Mouse (Mus musculus): ENCODE measurements around the gene Krt8. TPM values are rescaled to one million over a fixed set of nuclear protein-coding genes. Genes with fewer than 3 reads are reported as not detected.
A peak's percentile ranks its signal among the peaks of the same experiment; 100 is the strongest.

The Krt8 gene
- polyA plus RNA-seq, 1 experiment from 2014 or later = 21.9 TPM

- Histone ChIP-seq H3K36me3 (no peaks in the 10 kb centered on the region), H3K27ac (replicated peaks) (no peak overlapping the region), H3K9me3 (replicated peaks) (no peaks in the 10 kb centered on the region), H3K27me3 (ENCODE audit: low read depth, poor library complexity, severe bottlenecking) (peaks cover 61% of the 10 kb centered on the region), H3K4me1 (peaks cover 38% of the 10 kb centered on the region), H3K4me3 (no peak overlapping the region)
- DNase-seq (ENCODE audit: low spot score) = no peak
- WGBS = 70% methylated on average over 8 of the region's 8 CpGs
Measured at GRCm38 (mm10) chr15:102023888-102024287, 19.6 kb upstream of the Krt8 start.

DNA sequence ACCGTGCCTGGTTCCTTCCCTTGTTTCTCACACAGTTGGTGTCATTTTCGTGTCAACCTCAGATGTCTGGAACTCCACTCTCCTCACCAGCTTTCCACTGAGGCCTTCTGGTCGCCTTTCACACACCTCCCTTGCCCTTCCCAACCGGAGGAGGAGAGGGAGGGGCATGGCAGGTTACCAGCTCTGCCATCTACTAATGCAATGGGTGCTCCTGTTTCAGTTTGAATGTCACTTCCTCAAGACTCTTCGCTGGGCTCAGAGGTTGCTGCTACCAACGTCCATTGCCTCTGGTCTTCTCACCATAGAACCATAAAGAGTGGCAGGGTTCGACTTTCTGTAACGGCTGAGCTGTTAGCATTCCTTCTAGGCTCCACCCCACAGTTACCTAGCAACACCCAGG, 18.2 kb upstream of the Krt8 start:
- WGBS = 35% methylated on average over 8 of the region's 8 CpGs
- H3K27ac ChIP-seq (replicated peaks) = no peak overlapping the region
- H3K36me3 ChIP-seq = no peaks in the 10 kb centered on the region

DNA sequence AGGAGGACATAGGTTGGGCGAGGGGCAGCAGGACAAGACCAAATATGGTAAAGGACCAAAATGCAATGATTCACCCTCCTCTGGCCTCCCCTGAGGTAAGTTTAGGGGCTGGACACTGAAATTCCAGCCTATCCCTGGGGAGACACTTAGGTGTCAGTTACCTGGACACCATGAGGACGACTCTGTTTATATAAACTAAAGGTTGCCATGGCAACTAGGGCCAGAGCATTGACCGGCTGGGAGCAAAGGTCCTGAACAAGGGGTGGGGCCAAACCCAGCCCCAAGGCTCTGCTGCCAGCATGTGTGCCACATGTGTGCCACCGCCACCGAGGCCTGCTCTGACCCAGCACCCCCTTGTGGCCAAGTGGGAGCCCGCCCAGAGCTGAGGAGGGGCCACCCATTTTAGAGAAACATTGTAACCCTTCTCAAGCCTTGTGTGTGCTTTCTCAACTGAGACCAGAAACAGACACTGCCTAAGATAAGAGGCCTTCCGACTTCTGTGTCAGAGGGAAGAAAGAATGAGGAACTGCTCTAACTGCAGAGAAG, 13.7 kb upstream of the Krt8 start:
- peaks cover 7% of the 10 kb centered on the region for H3K27me3 ChIP-seq (ENCODE audit: low read depth, poor library complexity, severe bottlenecking)
- DNase-seq (ENCODE audit: low spot score) = peak; percentile 43
- H3K36me3 ChIP-seq = no peaks in the 10 kb centered on the region
- WGBS = 25% methylated on average over 7 of the region's 7 CpGs
- H3K27ac ChIP-seq (replicated peaks) = no peak overlapping the region; the same call in 1 of the 2 replicates
- peaks cover 39% of the 10 kb centered on the region for H3K4me1 ChIP-seq
- H3K9me3 ChIP-seq (replicated peaks) = no peaks in the 10 kb centered on the region
- no peak overlapping the region for H3K4me3 ChIP-seq

More for the DNA sequence above, 18.2 kb upstream of the Krt8 start:
- no peak overlapping the region for H3K4me3 ChIP-seq
- no peaks in the 10 kb centered on the region for H3K9me3 ChIP-seq (replicated peaks)
- H3K4me1 ChIP-seq = peaks cover 35% of the 10 kb centered on the region
- DNase-seq (ENCODE audit: low spot score) = no peak
- peaks cover 46% of the 10 kb centered on the region for H3K27me3 ChIP-seq (ENCODE audit: low read depth, poor library complexity, severe bottlenecking)

GRCm38 (mm10) chr15:102016787-102017186, 12.5 kb upstream of the Krt8 start:
- peaks cover 5% of the 10 kb centered on the region for H3K27me3 ChIP-seq (ENCODE audit: low read depth, poor library complexity, severe bottlenecking)
- 0 out of 2 replicates have a peak overlapping the region, but pooled peaks have one; percentile 3 for H3K27ac ChIP-seq (replicated peaks)
- no peak for DNase-seq (ENCODE audit: low spot score)
- WGBS = 34% methylated on average over 7 of the region's 7 CpGs
- no peak overlapping the region for H3K4me3 ChIP-seq
- H3K9me3 ChIP-seq (replicated peaks) = no peaks in the 10 kb centered on the region
- H3K36me3 ChIP-seq = no peaks in the 10 kb centered on the region
- peaks cover 32% of the 10 kb centered on the region for H3K4me1 ChIP-seq

DNA sequence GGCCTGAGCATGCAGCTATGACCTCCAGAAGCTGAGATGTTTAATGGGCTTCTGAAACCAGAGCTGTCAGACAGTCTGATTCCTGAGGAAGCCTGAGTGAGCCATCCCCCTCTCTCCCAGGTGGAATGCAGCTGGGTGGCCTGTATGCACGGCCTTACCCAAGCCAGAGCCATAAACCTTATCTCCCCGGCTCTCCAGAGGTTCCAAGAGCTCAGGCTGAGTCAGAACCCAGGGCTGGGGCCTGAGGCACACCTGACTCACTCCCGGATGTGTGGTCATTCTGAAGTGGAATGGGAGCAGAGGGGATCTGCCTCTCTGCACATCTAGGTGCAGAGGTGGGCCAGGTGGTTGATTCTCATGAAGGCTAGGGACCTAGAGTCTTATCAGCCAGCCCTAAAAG, 11.8 kb upstream of the Krt8 start:
- Histone ChIP-seq H3K4me3 (no peak overlapping the region), H3K9me3 (replicated peaks) (no peaks in the 10 kb centered on the region), H3K27ac (replicated peaks) (no peak overlapping the region), H3K4me1 (peaks cover 32% of the 10 kb centered on the region), H3K27me3 (ENCODE audit: low read depth, poor library complexity, severe bottlenecking) (peaks cover 5% of the 10 kb centered on the region), H3K36me3 (no peaks in the 10 kb centered on the region)
- WGBS = 46% methylated on average over 3 of the region's 3 CpGs
- DNase-seq (ENCODE audit: low spot score) = no peak

- 56% methylated on average over 3 of the region's 4 CpGs for WGBS
- H3K27me3 ChIP-seq (ENCODE audit: low read depth, poor library complexity, severe bottlenecking) = peaks cover 5% of the 10 kb centered on the region
- no peak for DNase-seq (ENCODE audit: low spot score)
- H3K36me3 ChIP-seq = no peaks in the 10 kb centered on the region
- H3K4me3 ChIP-seq = no peak overlapping the region
- no peak overlapping the region for H3K27ac ChIP-seq (replicated peaks)
- H3K4me1 ChIP-seq = peaks cover 32% of the 10 kb centered on the region
- no peaks in the 10 kb centered on the region for H3K9me3 ChIP-seq (replicated peaks)
Measured at GRCm38 (mm10) chr15:102014848-102015247, 10.6 kb upstream of the Krt8 start.

DNA sequence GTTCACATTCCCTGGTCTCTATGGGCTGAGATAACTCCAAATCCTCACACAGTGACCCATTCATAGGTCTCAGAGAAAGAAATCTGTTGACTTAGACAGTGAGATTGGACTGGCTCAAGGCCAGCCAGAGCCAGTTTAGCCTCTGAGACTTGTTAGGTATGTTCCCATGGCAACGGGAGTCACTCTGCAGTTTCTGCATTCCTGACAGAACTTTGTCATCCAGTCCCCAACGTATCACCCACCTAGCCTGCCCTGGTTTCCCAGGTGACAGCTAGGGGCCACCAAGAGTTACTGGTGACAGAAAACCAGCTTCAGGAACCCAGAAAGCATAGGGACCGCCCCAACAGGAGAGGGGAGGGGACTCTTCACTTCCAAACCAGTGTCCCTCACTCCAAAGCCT, 9.4 kb upstream of the Krt8 start:
- 53% methylated on average over 3 of the region's 3 CpGs for WGBS
- Histone ChIP-seq H3K27me3 (ENCODE audit: low read depth, poor library complexity, severe bottlenecking) (peaks cover 7% of the 10 kb centered on the region), H3K4me3 (no peak overlapping the region), H3K36me3 (no peaks in the 10 kb centered on the region), H3K9me3 (replicated peaks) (no peaks in the 10 kb centered on the region), H3K27ac (replicated peaks) (0 out of 2 replicates have a peak overlapping the region, but pooled peaks have one; percentile 38), H3K4me1 (peaks cover 32% of the 10 kb centered on the region)
- DNase-seq (ENCODE audit: low spot score) = no peak

- DNase-seq (ENCODE audit: low spot score) = no peak
- WGBS = 67% methylated on average over 4 of the region's 4 CpGs
- H3K4me1 ChIP-seq = peaks cover 33% of the 10 kb centered on the region
Measured at GRCm38 (mm10) chr15:102012260-102012765, 8.0 kb upstream of the Krt8 start.

DNA sequence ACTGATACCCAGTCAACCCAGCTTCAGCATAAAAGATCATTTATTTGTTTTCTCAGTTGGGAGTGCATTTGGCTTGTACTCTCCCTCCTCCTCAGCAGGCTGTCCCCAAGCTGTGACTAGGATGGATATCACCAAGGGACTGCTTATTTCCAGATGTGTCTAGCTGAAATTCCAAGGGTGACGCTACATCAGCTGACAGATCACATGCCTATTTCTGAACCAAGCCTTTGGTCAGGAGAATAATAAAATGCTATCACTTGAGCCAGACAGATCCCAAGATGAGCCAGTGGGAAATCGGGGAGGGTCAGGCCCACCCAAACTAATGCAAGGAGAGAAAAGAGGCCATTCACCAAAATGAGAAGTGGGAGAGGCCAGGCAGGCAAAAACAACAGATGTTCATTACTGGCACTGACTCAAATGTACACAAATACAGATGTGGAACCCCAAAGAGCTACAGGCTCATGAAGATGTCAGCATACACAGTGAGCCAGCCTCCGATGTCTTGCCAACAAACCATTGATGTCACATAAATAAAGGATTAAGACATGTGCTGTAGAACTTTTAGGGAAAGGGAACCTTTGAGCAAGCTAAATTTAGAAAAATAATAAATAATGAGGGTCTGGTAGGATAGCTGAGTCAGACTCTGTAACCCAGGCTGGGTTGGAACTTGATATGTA, 6.4 kb upstream of the Krt8 start:
- Histone ChIP-seq H3K9me3 (replicated peaks) (no peaks in the 10 kb centered on the region), H3K4me3 (no peak overlapping the region), H3K36me3 (no peaks in the 10 kb centered on the region), H3K4me1 (peaks cover 21% of the 10 kb centered on the region), H3K27ac (replicated peaks) (no peak overlapping the region), H3K27me3 (ENCODE audit: low read depth, poor library complexity, severe bottlenecking) (peaks cover 31% of the 10 kb centered on the region)
- DNase-seq (ENCODE audit: low spot score) = no peak
- WGBS = 82% methylated on average over 3 of the region's 3 CpGs

More at GRCm38 (mm10) chr15:102012260-102012765, 8.0 kb upstream of the Krt8 start:
- peaks cover 20% of the 10 kb centered on the region for H3K27me3 ChIP-seq (ENCODE audit: low read depth, poor library complexity, severe bottlenecking)
- H3K4me3 ChIP-seq = no peak overlapping the region
- no peaks in the 10 kb centered on the region for H3K36me3 ChIP-seq
- 0 out of 2 replicates have a peak overlapping the region, but pooled peaks have one; percentile 28 for H3K27ac ChIP-seq (replicated peaks)
- no peaks in the 10 kb centered on the region for H3K9me3 ChIP-seq (replicated peaks)

DNA sequence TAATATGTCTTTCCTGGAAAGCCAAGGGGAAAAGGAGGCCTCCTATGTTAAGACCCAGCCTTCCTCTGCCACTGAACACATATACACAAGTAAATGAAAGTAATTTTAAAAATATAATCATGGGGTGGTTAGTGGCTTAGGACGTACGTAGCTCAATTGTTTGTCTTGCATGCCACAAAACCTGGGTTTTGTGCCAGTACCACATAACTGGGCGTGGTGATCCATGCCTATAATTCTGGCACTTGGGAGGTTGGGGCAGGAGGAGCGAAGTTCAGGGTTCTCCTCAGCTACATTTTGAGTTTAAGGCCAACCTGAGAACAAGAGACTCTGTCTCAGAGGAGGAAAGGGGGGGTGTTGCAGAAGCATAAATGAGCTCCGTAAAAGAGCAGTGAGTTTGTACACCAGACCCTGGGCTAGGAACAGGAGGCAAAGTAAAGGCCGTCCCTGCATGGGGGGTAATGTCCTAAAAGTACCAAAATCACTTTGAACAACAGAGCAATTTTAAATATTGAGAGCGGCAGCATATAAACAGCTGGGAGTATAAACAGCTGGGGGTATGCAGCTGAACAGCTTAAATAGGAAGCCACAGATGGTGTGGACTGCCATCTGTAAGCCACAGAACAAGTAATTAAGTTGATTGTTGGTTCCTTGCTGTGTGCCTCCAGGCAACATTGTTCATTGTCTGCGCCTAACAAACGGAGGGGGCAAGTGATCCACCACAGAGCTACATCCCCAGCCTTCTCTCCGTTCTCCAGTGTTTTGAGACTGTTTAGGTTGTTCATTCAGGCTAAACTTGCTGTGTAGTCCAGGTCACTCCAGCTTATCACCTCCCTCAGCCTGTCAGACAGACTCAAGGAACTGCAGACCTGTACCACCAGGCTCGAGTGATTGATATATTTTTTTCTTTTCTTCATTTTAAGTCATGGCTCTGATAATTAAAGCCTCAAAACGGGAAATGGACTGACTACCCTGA, 3.1 kb upstream of the Krt8 start:
- H3K9me3 ChIP-seq (replicated peaks) = no peaks in the 10 kb centered on the region
- H3K27ac ChIP-seq (replicated peaks) = no peak overlapping the region
- no peaks in the 10 kb centered on the region for H3K36me3 ChIP-seq
- peaks cover 65% of the 10 kb centered on the region for H3K27me3 ChIP-seq (ENCODE audit: low read depth, poor library complexity, severe bottlenecking)
- DNase-seq (ENCODE audit: low spot score) = no peak
- H3K4me1 ChIP-seq = peaks cover 24% of the 10 kb centered on the region
- 56% methylated on average over 12 of the region's 12 CpGs for WGBS
- no peak overlapping the region for H3K4me3 ChIP-seq

- 35% methylated on average over 11 of the region's 11 CpGs for WGBS
- Histone ChIP-seq H3K27me3 (ENCODE audit: low read depth, poor library complexity, severe bottlenecking) (peaks cover 75% of the 10 kb centered on the region), H3K36me3 (no peaks in the 10 kb centered on the region), H3K9me3 (replicated peaks) (no peaks in the 10 kb centered on the region), H3K4me3 (no peak overlapping the region), H3K27ac (replicated peaks) (no peak overlapping the region), H3K4me1 (peaks cover 30% of the 10 kb centered on the region)
- no peak for DNase-seq (ENCODE audit: low spot score)
Measured at GRCm38 (mm10) chr15:102006317-102006716, 2.0 kb upstream of the Krt8 start.

DNA sequence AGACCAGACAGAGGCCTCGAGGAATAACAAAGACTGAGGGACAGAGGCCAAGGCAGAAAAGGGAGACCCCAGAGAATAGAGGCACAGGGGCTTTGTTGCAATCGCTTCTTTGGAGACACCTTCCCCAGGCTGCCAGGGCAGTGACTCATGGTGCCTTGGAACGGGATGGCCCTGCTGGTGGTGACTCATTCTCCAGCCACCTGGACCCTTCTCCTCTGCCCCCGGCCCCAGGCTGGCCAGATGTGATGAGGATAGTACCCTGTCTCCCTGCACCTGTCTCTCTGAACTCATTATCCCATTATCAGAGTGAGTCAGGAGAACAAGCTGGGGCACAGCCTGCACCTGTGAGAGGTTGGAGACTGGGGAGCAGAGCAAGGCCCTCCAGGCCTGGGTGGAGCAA, 1.0 kb upstream of the Krt8 start:
- Histone ChIP-seq H3K4me3 (no peak overlapping the region), H3K4me1 (peaks cover 30% of the 10 kb centered on the region), H3K9me3 (replicated peaks) (no peaks in the 10 kb centered on the region), H3K36me3 (no peaks in the 10 kb centered on the region), H3K27ac (replicated peaks) (no peak overlapping the region), H3K27me3 (ENCODE audit: low read depth, poor library complexity, severe bottlenecking) (peaks cover 86% of the 10 kb centered on the region)
- DNase-seq (ENCODE audit: low spot score) = no peak
- WGBS = 50% methylated on average over 4 of the region's 4 CpGs
